Mouse (Mus musculus): ENCODE measurements at regions not wholly inside any gene's neighbourhood (a gene's known extent, or its start where the extent isn't known, plus 50 kb on each side); places are given as distances from the start of the nearest gene placed in this dataset.

GRCm38 (mm10) chr3:51003506-51004170 lies 220.6 kb upstream of the Noct start:
- no peak for DNase-seq (ENCODE audit: extremely low read depth, insufficient read length, low spot score)

- no peak for DNase-seq (ENCODE audit: extremely low read depth, insufficient read length, low spot score)
These were observed 220.0 kb upstream of the Noct start for GRCm38 (mm10) chr3:51004216-51004615.

GRCm38 (mm10) chr3:51009098-51009497 lies 215.1 kb upstream of the Noct start:
- no peak for DNase-seq (ENCODE audit: extremely low read depth, insufficient read length, low spot score)

GRCm38 (mm10) chr3:51019650-51020346 lies 204.4 kb upstream of the Noct start:
- DNase-seq (ENCODE audit: extremely low read depth, insufficient read length, low spot score), result no peak

GRCm38 (mm10) chr3:51024655-51025054 lies 199.6 kb upstream of the Noct start:
- no peak for DNase-seq (ENCODE audit: extremely low read depth, insufficient read length, low spot score)

GRCm38 (mm10) chr3:51031821-51032220 lies 192.4 kb upstream of the Noct start:
- DNase-seq (ENCODE audit: extremely low read depth, insufficient read length, low spot score), result no peak

GRCm38 (mm10) chr3:51033292-51033691 lies 191.0 kb upstream of the Noct start:
- DNase-seq (ENCODE audit: extremely low read depth, insufficient read length, low spot score), result no peak

GRCm38 (mm10) chr3:51036700-51037306 lies 187.4 kb upstream of the Noct start:
- no peak for DNase-seq (ENCODE audit: extremely low read depth, insufficient read length, low spot score)

- no peak for DNase-seq (ENCODE audit: extremely low read depth, insufficient read length, low spot score)
These were observed 181.9 kb upstream of the Noct start for GRCm38 (mm10) chr3:51042223-51042846.

GRCm38 (mm10) chr3:51048739-51049138 lies 175.5 kb upstream of the Noct start:
- DNase-seq (ENCODE audit: extremely low read depth, insufficient read length, low spot score), result no peak

- no peak for DNase-seq (ENCODE audit: extremely low read depth, insufficient read length, low spot score)
These were observed 174.1 kb upstream of the Noct start for GRCm38 (mm10) chr3:51050156-51050555.

- DNase-seq (ENCODE audit: extremely low read depth, insufficient read length, low spot score), result no peak
These were observed 169.2 kb upstream of the Noct start for GRCm38 (mm10) chr3:51055004-51055403.

GRCm38 (mm10) chr3:51064201-51064600 lies 160.0 kb upstream of the Noct start:
- DNase-seq (ENCODE audit: extremely low read depth, insufficient read length, low spot score), result no peak

- DNase-seq (ENCODE audit: extremely low read depth, insufficient read length, low spot score), result no peak
These were observed 157.9 kb upstream of the Noct start for GRCm38 (mm10) chr3:51066373-51066772.

GRCm38 (mm10) chr3:51072417-51072816 lies 151.8 kb upstream of the Noct start:
- no peak for DNase-seq (ENCODE audit: extremely low read depth, insufficient read length, low spot score)

GRCm38 (mm10) chr3:51073003-51073679 lies 151.1 kb upstream of the Noct start:
- DNase-seq (ENCODE audit: extremely low read depth, insufficient read length, low spot score), result no peak

- DNase-seq (ENCODE audit: extremely low read depth, insufficient read length, low spot score), result peak; percentile 46
These were observed 150.4 kb upstream of the Noct start for GRCm38 (mm10) chr3:51073743-51074319.

GRCm38 (mm10) chr3:51075219-51075920 lies 148.9 kb upstream of the Noct start:
- no peak for DNase-seq (ENCODE audit: extremely low read depth, insufficient read length, low spot score)

- DNase-seq (ENCODE audit: extremely low read depth, insufficient read length, low spot score), result no peak
These were observed 145.8 kb upstream of the Noct start for GRCm38 (mm10) chr3:51078459-51078858.

GRCm38 (mm10) chr3:51080415-51080814 lies 143.8 kb upstream of the Noct start:
- no peak for DNase-seq (ENCODE audit: extremely low read depth, insufficient read length, low spot score)

Measured in 3134 (cell line).